Mouse (Mus musculus) kidney, adult 2 months (tissue): Measurements from ENCODE around the gene Kcnk13. TPM values are rescaled to one million over a fixed set of nuclear protein-coding genes. Genes with fewer than 3 reads are reported as not detected.

Source experiments
- DNase-seq: peaks from one replicate; pipeline ENCODE4 v3.0.0; 2021
- H3K27ac ChIP-seq: fragments of 200-500 bp; 2 replicates; pipeline ENCODE4 v1.5.1; 2012; ENCODE audit warnings: low read depth, low read length, control low read depth, inconsistent platforms; ENCODE audit not compliant: insufficient read depth
- H3K27me3 ChIP-seq: fragments of 200-500 bp; replicated peaks from 2 replicates; pipeline ENCODE4 v1.6.1; 2012; ENCODE audit warnings: mild to moderate bottlenecking, moderate library complexity, low read length, inconsistent platforms; ENCODE audit not compliant: control insufficient read depth, insufficient read depth
- H3K36me3 ChIP-seq: fragments of 200-500 bp; 2 replicates; pipeline ENCODE4 v1.6.1; 2012; ENCODE audit warnings: mild to moderate bottlenecking, moderate library complexity, low read length, inconsistent platforms; ENCODE audit not compliant: control insufficient read depth, insufficient read depth
- H3K4me1 ChIP-seq: fragments of 200-500 bp; 2 replicates; pipeline ENCODE4 v1.6.1; 2011; ENCODE audit warnings: low read length; ENCODE audit not compliant: control insufficient read depth, insufficient read depth
- H3K4me3 ChIP-seq: fragments of 200-500 bp; 2 replicates; pipeline ENCODE4 v1.5.1; 2011; ENCODE audit warnings: mild to moderate bottlenecking, low read depth, low read length, control low read depth; ENCODE audit not compliant: insufficient read depth
- CTCF ChIP-seq: fragments of 200-500 bp; conservative IDR thresholded peaks from 2 replicates; pipeline ENCODE4 v1.5.1; 2011; ENCODE audit warnings: low read depth, mild to moderate bottlenecking, control low read depth, low read length, moderate library complexity, mixed read lengths; ENCODE audit not compliant: insufficient read depth, insufficient read length
- POLR2A ChIP-seq: fragments of 200-500 bp; IDR thresholded peaks from one replicate; pipeline ENCODE4 v1.6.1; 2011; ENCODE audit warnings: low read depth, low read length, control low read depth
- WGBS: fragments of 180-500 bp; shearing (Covaris S2); methylation state at CpG from one replicate; pipeline ENCODE4 v1.1.7; 2018; 5-methylcytosine and 5-hydroxymethylcytosine counted together
- polyA plus RNA-seq: library from polyadenylated mRNA; depleted of rRNA; stranded (reverse); fragments of >200 nt; gene quantifications from 2 replicates; pipeline ENCODE4 v1.2.3, GENCODE M21; 2012

Kcnk13 gene
- polyA plus RNA-seq, 1 experiment: 0.50 TPM

GRCm38 (mm10) chr12:100062584-100062983 lies 98.3 kb downstream of the Kcnk13 start:
- 80% methylated on average over 3 of the region's 3 CpGs for WGBS
- Histone ChIP-seq H3K27me3 (no peaks in the 10 kb centered on the region), H3K4me3 (no peak overlapping the region), H3K4me1 (no peaks in the 10 kb centered on the region), H3K27ac (no peak overlapping the region), H3K36me3 (no peaks in the 10 kb centered on the region)
- DNase-seq: no peak
- no peak for TF ChIP-seq POLR2A
- no peak for TF ChIP-seq CTCF

GRCm38 (mm10) chr12:100065109-100065508 lies 100.8 kb downstream of the Kcnk13 start:
- no peak overlapping the region for H3K27ac ChIP-seq
- no peak overlapping the region for H3K4me3 ChIP-seq
- no peaks in the 10 kb centered on the region for H3K27me3 ChIP-seq
- DNase-seq: no peak
- no peaks in the 10 kb centered on the region for H3K4me1 ChIP-seq
- TF ChIP-seq POLR2A (no peak), CTCF (no peak)
- no peaks in the 10 kb centered on the region for H3K36me3 ChIP-seq
- WGBS: 87% methylated on average over 3 of the region's 3 CpGs

GRCm38 (mm10) chr12:100067477-100067876 lies 103.2 kb downstream of the Kcnk13 start:
- Histone ChIP-seq H3K36me3 (no peaks in the 10 kb centered on the region), H3K4me1 (no peaks in the 10 kb centered on the region), H3K27ac (no peak overlapping the region), H3K4me3 (no peak overlapping the region), H3K27me3 (no peaks in the 10 kb centered on the region)
- WGBS: 83% methylated on average over 5 of the region's 5 CpGs
- no peak for TF ChIP-seq CTCF
- TF ChIP-seq POLR2A: no peak
- no peak for DNase-seq

- H3K27me3 ChIP-seq: no peaks in the 10 kb centered on the region
- H3K36me3 ChIP-seq: no peaks in the 10 kb centered on the region
- no peak for DNase-seq
- H3K4me1 ChIP-seq: no peaks in the 10 kb centered on the region
- no peak overlapping the region for H3K4me3 ChIP-seq
- H3K27ac ChIP-seq: no peak overlapping the region
- 68% methylated on average over 4 of the region's 4 CpGs for WGBS
- no peak for TF ChIP-seq CTCF
- no peak for TF ChIP-seq POLR2A
Measured at GRCm38 (mm10) chr12:100073201-100073672, 108.9 kb downstream of the Kcnk13 start.

- Histone ChIP-seq H3K27ac (no peak overlapping the region), H3K27me3 (no peaks in the 10 kb centered on the region), H3K36me3 (no peaks in the 10 kb centered on the region), H3K4me3 (no peak overlapping the region), H3K4me1 (no peaks in the 10 kb centered on the region)
- WGBS: 51% methylated on average over 4 of the region's 4 CpGs
- no peak for DNase-seq
- TF ChIP-seq POLR2A: no peak
- TF ChIP-seq CTCF: no peak
Measured at GRCm38 (mm10) chr12:100075715-100076114, 111.4 kb downstream of the Kcnk13 start.

GRCm38 (mm10) chr12:100079636-100080286 lies 115.5 kb downstream of the Kcnk13 start:
- WGBS: 70% methylated on average over 8 of the region's 8 CpGs

GRCm38 (mm10) chr12:100088026-100088425 lies 123.7 kb downstream of the Kcnk13 start:
- Histone ChIP-seq H3K36me3 (no peaks in the 10 kb centered on the region), H3K27ac (no peak overlapping the region), H3K4me3 (no peak overlapping the region), H3K4me1 (no peaks in the 10 kb centered on the region), H3K27me3 (no peaks in the 10 kb centered on the region)
- 76% methylated on average over 3 of the region's 3 CpGs for WGBS
- TF ChIP-seq CTCF (no peak), POLR2A (no peak)
- DNase-seq: no peak

More at GRCm38 (mm10) chr12:100079636-100080286, 115.5 kb downstream of the Kcnk13 start:
- Histone ChIP-seq H3K36me3 (no peaks in the 10 kb centered on the region), H3K4me3 (no peak overlapping the region), H3K27ac (no peak overlapping the region), H3K4me1 (no peaks in the 10 kb centered on the region), H3K27me3 (no peaks in the 10 kb centered on the region)
- DNase-seq: no peak
- TF ChIP-seq CTCF (no peak), POLR2A (no peak)
